Mouse (Mus musculus) embryonic facial prominence, embryonic 15.5 days (tissue): Measurements from ENCODE around the gene Cutc. TPM values are rescaled to one million over a fixed set of nuclear protein-coding genes. Genes with fewer than 3 reads are reported as not detected.

Source experiments
- ATAC-seq: fragments of 200-750 bp; cut with Nextera tagmentation; 2 replicates; pipeline ENCODE4 v1.8.0; 2017; ENCODE audit warnings: low read depth, moderate TSS enrichment; ENCODE audit not compliant: insufficient number of reproducible peaks, low FRiP score, low TSS enrichment
- H3K27ac ChIP-seq: fragments of 300-500 bp; sonication (generic); replicated peaks from 2 replicates; pipeline ENCODE4 v1.5.1; 2015; ENCODE audit warnings: mild to moderate bottlenecking, inconsistent platforms
- H3K27me3 ChIP-seq: fragments of 300-500 bp; sonication (generic); 2 replicates; pipeline ENCODE4 v1.6.1; 2015; ENCODE audit warnings: inconsistent platforms
- H3K36me3 ChIP-seq: fragments of 300-500 bp; sonication (generic); 2 replicates; pipeline ENCODE4 v1.6.1; 2015; ENCODE audit warnings: mild to moderate bottlenecking, inconsistent platforms
- H3K4me1 ChIP-seq: fragments of 300-500 bp; sonication (generic); 2 replicates; pipeline ENCODE4 v1.6.1; 2015; ENCODE audit warnings: inconsistent platforms
- H3K4me2 ChIP-seq: fragments of 300-500 bp; sonication (generic); replicated peaks from 2 replicates; pipeline ENCODE4 v1.6.1; 2015; ENCODE audit warnings: mild to moderate bottlenecking, inconsistent platforms
- H3K4me3 ChIP-seq: fragments of 300-500 bp; sonication (generic); replicated peaks from 2 replicates; pipeline ENCODE4 v1.5.1; 2015; ENCODE audit warnings: mild to moderate bottlenecking, inconsistent platforms
- H3K9ac ChIP-seq: fragments of 300-500 bp; sonication (generic); 2 replicates; pipeline ENCODE4 v1.6.1; 2015; ENCODE audit warnings: inconsistent platforms
- H3K9me3 ChIP-seq: fragments of 300-500 bp; sonication (generic); replicated peaks from 2 replicates; pipeline ENCODE4 v1.6.1; 2016; ENCODE audit warnings: inconsistent platforms
- WGBS: fragments of 180-500 bp; shearing (Covaris S2); methylation state at CpG from one replicate; pipeline ENCODE4 v1.1.7; 2015; 5-methylcytosine and 5-hydroxymethylcytosine counted together
- polyA plus RNA-seq: library from polyadenylated mRNA; unstranded; fragments of >200 nt; fragmentation: Nextera tagmentation; extraction: Ambion mirVana; gene quantifications from 2 replicates; pipeline ENCODE4 v1.2.1, GENCODE M21; 2015

Cutc gene
- polyA plus RNA-seq, 1 experiment from 2014 or later = 14.1 TPM

- Histone ChIP-seq H3K4me3 (no peak overlapping the region), H3K9ac (no peak overlapping the region), H3K27me3 (no peaks in the 10 kb centered on the region), H3K4me1 (no peaks in the 10 kb centered on the region), H3K4me2 (no peak overlapping the region), H3K27ac (no peak overlapping the region), H3K36me3 (peaks cover 64% of the 10 kb centered on the region), H3K9me3 (no peaks in the 10 kb centered on the region)
- 84% methylated on average over 7 of the region's 7 CpGs for WGBS
- ATAC-seq = no peak
Measured at GRCm38 (mm10) chr19:43724821-43725220, 28.0 kb upstream of the Cutc start.

- no peaks in the 10 kb centered on the region for H3K9me3 ChIP-seq
- no peak overlapping the region for H3K9ac ChIP-seq
- H3K4me2 ChIP-seq = no peak overlapping the region
- no peak overlapping the region for H3K27ac ChIP-seq
- ATAC-seq = no peak
- no peaks in the 10 kb centered on the region for H3K27me3 ChIP-seq
- no peaks in the 10 kb centered on the region for H3K4me1 ChIP-seq
- 92% methylated on average over 15 of the region's 15 CpGs for WGBS
- no peak overlapping the region for H3K4me3 ChIP-seq
- peaks cover 51% of the 10 kb centered on the region for H3K36me3 ChIP-seq
Measured at GRCm38 (mm10) chr19:43726510-43727146, 26.2 kb upstream of the Cutc start.

GRCm38 (mm10) chr19:43729296-43730036, 23.3 kb upstream of the Cutc start:
- peaks cover 44% of the 10 kb centered on the region for H3K36me3 ChIP-seq
- ATAC-seq = no peak
- H3K27ac ChIP-seq = no peak overlapping the region
- H3K4me3 ChIP-seq = peak overlapping the region; percentile 23
- H3K9ac ChIP-seq = no peak overlapping the region
- 44% methylated on average over 22 of the region's 22 CpGs for WGBS
- no peaks in the 10 kb centered on the region for H3K9me3 ChIP-seq
- H3K27me3 ChIP-seq = no peaks in the 10 kb centered on the region
- H3K4me2 ChIP-seq = peak overlapping the region; percentile 37
- H3K4me1 ChIP-seq = no peaks in the 10 kb centered on the region

- ATAC-seq = no peak
- H3K27me3 ChIP-seq = no peaks in the 10 kb centered on the region
- peaks cover 45% of the 10 kb centered on the region for H3K36me3 ChIP-seq
- WGBS = 24% methylated on average over 8 of the region's 8 CpGs
- H3K4me3 ChIP-seq = peak overlapping the region; percentile 23
- no peaks in the 10 kb centered on the region for H3K9me3 ChIP-seq
- no peak overlapping the region for H3K9ac ChIP-seq
- H3K4me2 ChIP-seq = peak overlapping the region; percentile 37
- no peak overlapping the region for H3K27ac ChIP-seq
- no peaks in the 10 kb centered on the region for H3K4me1 ChIP-seq
Measured at GRCm38 (mm10) chr19:43730037-43730428, 22.8 kb upstream of the Cutc start.

GRCm38 (mm10) chr19:43731157-43731556, 21.6 kb upstream of the Cutc start:
- Histone ChIP-seq H3K9me3 (no peaks in the 10 kb centered on the region), H3K4me1 (no peaks in the 10 kb centered on the region), H3K36me3 (peaks cover 41% of the 10 kb centered on the region), H3K9ac (no peak overlapping the region), H3K4me3 (no peak overlapping the region), H3K4me2 (no peak overlapping the region), H3K27ac (no peak overlapping the region), H3K27me3 (no peaks in the 10 kb centered on the region)
- 66% methylated on average over 7 of the region's 7 CpGs for WGBS
- no peak for ATAC-seq

- Histone ChIP-seq H3K4me2 (no peak overlapping the region), H3K9ac (no peak overlapping the region), H3K4me1 (no peaks in the 10 kb centered on the region), H3K36me3 (peaks cover 78% of the 10 kb centered on the region), H3K27ac (no peak overlapping the region), H3K27me3 (no peaks in the 10 kb centered on the region), H3K4me3 (no peak overlapping the region), H3K9me3 (no peaks in the 10 kb centered on the region)
- 93% methylated on average over 10 of the region's 10 CpGs for WGBS
- no peak for ATAC-seq
Measured at GRCm38 (mm10) chr19:43738409-43738808, 14.4 kb upstream of the Cutc start.

- ATAC-seq = no peak
- Histone ChIP-seq H3K27ac (no peak overlapping the region), H3K27me3 (no peaks in the 10 kb centered on the region), H3K4me3 (no peak overlapping the region), H3K4me2 (no peak overlapping the region), H3K9me3 (no peaks in the 10 kb centered on the region), H3K36me3 (peaks cover 81% of the 10 kb centered on the region), H3K4me1 (no peaks in the 10 kb centered on the region), H3K9ac (no peak overlapping the region)
- WGBS = 91% methylated on average over 7 of the region's 7 CpGs
Measured at GRCm38 (mm10) chr19:43743401-43743800, 9.4 kb upstream of the Cutc start.

GRCm38 (mm10) chr19:43745740-43746139, 7.1 kb upstream of the Cutc start:
- WGBS = 84% methylated on average over 3 of the region's 3 CpGs
- ATAC-seq = no peak
- Histone ChIP-seq H3K4me3 (no peak overlapping the region), H3K27me3 (no peaks in the 10 kb centered on the region), H3K36me3 (peaks cover 79% of the 10 kb centered on the region), H3K9me3 (no peaks in the 10 kb centered on the region), H3K4me1 (no peaks in the 10 kb centered on the region), H3K4me2 (no peak overlapping the region), H3K9ac (no peak overlapping the region), H3K27ac (no peak overlapping the region)

GRCm38 (mm10) chr19:43747877-43748276, 4.9 kb upstream of the Cutc start:
- Histone ChIP-seq H3K9me3 (no peaks in the 10 kb centered on the region), H3K4me2 (no peak overlapping the region), H3K27ac (no peak overlapping the region), H3K4me1 (peaks cover 3% of the 10 kb centered on the region; the same call in 1 of the 2 replicates), H3K9ac (no peak overlapping the region), H3K27me3 (no peaks in the 10 kb centered on the region), H3K36me3 (peaks cover 66% of the 10 kb centered on the region), H3K4me3 (no peak overlapping the region)
- 82% methylated on average over 4 of the region's 4 CpGs for WGBS
- ATAC-seq = no peak

GRCm38 (mm10) chr19:43750008-43750407, 2.8 kb upstream of the Cutc start:
- Histone ChIP-seq H3K36me3 (peaks cover 51% of the 10 kb centered on the region), H3K27me3 (no peaks in the 10 kb centered on the region), H3K9me3 (no peaks in the 10 kb centered on the region), H3K4me2 (no peak overlapping the region), H3K4me3 (no peak overlapping the region), H3K27ac (no peak overlapping the region), H3K9ac (no peak overlapping the region), H3K4me1 (peaks cover 3% of the 10 kb centered on the region; the same call in 1 of the 2 replicates)
- ATAC-seq = no peak
- WGBS = 91% methylated on average over 2 of the region's 2 CpGs

- Histone ChIP-seq H3K9me3 (no peaks in the 10 kb centered on the region), H3K9ac (peak overlapping the region; percentile 73), H3K4me2 (peak overlapping the region; percentile 55), H3K36me3 (peaks cover 20% of the 10 kb centered on the region), H3K27ac (peak overlapping the region; percentile 99), H3K27me3 (no peaks in the 10 kb centered on the region), H3K4me3 (peak overlapping the region; percentile 74), H3K4me1 (peaks cover 3% of the 10 kb centered on the region; the same call in 1 of the 2 replicates)
- ATAC-seq = peak; percentile 89
- under 1% methylated on average over 24 of the region's 24 CpGs for WGBS
Measured at GRCm38 (mm10) chr19:43753226-43753835, 535 bp downstream of the Cutc start.
